Mouse (Mus musculus) CH12.LX (cell line): ENCODE data around the gene Retreg3. TPM values are rescaled to one million over a fixed set of nuclear protein-coding genes. Genes with fewer than 3 reads are reported as not detected.

Experiments
- DNase-seq: peaks from one replicate; pipeline ENCODE4 v3.0.0-alpha.2; 2013; ENCODE audit errors: extremely low read depth
- H3K27ac ChIP-seq: 2 replicates; pipeline ENCODE4 v1.5.1; 2012; ENCODE audit warnings: low read depth, mild to moderate bottlenecking, control low read depth, moderate library complexity; ENCODE audit not compliant: insufficient read depth
- H3K27me3 ChIP-seq: replicated peaks from 2 replicates; pipeline ENCODE3; 2012; ENCODE audit warnings: inconsistent platforms
- H3K36me3 ChIP-seq, 2 experiments: replicated peaks in 1 of 2; 2 replicates each; pipeline versions ENCODE3 to v1.6.1; 2012; ENCODE audit warnings: inconsistent platforms in 1 of 2, low read length in 1 of 2, mild to moderate bottlenecking in 1 of 2, mixed read lengths in 1 of 2, moderate library complexity in 1 of 2; ENCODE audit not compliant: control insufficient read depth in 1 of 2, insufficient read depth in 1 of 2
- H3K4me1 ChIP-seq, 2 experiments: 2 replicates each; pipeline ENCODE4 v1.6.1; 2012; ENCODE audit warnings: inconsistent platforms in 1 of 2, moderate library complexity in 1 of 2; ENCODE audit not compliant: insufficient read depth in 2 of 2, control insufficient read depth in 1 of 2
- H3K4me2 ChIP-seq: 2 replicates; pipeline ENCODE4 v1.6.1; 2012; ENCODE audit warnings: low read depth, mild to moderate bottlenecking, control low read depth; ENCODE audit not compliant: poor library complexity, insufficient read depth, severe bottlenecking
- H3K4me3 ChIP-seq, 3 experiments: fragments of 150-350 bp in 1 of 3; sonication (generic) in 1 of 3; replicated peaks in 1 of 3; 2 replicates each; pipeline versions ENCODE3 to v1.5.1; 2011 to 2012; ENCODE audit warnings: low read depth in 2 of 3, low read length in 2 of 3, mild to moderate bottlenecking in 2 of 3, moderate library complexity in 2 of 3, control low read depth in 1 of 3, improper control_type of control experiment in 1 of 3, inconsistent platforms in 1 of 3, mixed read lengths in 1 of 3; ENCODE audit not compliant: poor library complexity in 1 of 3
- H3K79me2 ChIP-seq: replicated peaks from 2 replicates; pipeline ENCODE4 v1.6.1; 2012; ENCODE audit warnings: mild to moderate bottlenecking, moderate library complexity; ENCODE audit not compliant: control insufficient read depth, poor library complexity, insufficient read depth, severe bottlenecking; ENCODE audit errors: extremely low read depth
- H3K9ac ChIP-seq: 2 replicates; pipeline ENCODE4 v1.6.1; 2012; ENCODE audit warnings: low read depth, mild to moderate bottlenecking, control low read depth, moderate library complexity; ENCODE audit not compliant: insufficient read depth
- H3K9me3 ChIP-seq: replicated peaks from 2 replicates; pipeline ENCODE3; 2012; ENCODE audit warnings: low read length, inconsistent platforms, mixed read lengths
- BHLHE40 ChIP-seq: IDR thresholded peaks from 2 replicates; pipeline ENCODE4 v1.6.1; 2011; ENCODE audit warnings: mild to moderate bottlenecking, low read depth, low read length, improper control_type of control experiment
- CHD1 ChIP-seq: IDR thresholded peaks from 2 replicates; pipeline ENCODE4 v1.6.1; 2012; ENCODE audit warnings: low read depth, low read length, improper control_type of control experiment, inconsistent platforms
- CHD2 ChIP-seq: IDR thresholded peaks from 2 replicates; pipeline ENCODE4 v1.6.1; 2011; ENCODE audit warnings: low read length, improper control_type of control experiment
- CTCF ChIP-seq, 2 experiments: IDR thresholded peaks in 1 of 2; conservative IDR thresholded peaks in 1 of 2; 2 replicates each; pipeline ENCODE4 v1.5.1; 2011 to 2012; ENCODE audit warnings: low read depth in 2 of 2, low read length in 2 of 2, improper control_type of control experiment in 1 of 2, inconsistent platforms in 1 of 2, mild to moderate bottlenecking in 1 of 2, moderate library complexity in 1 of 2
- E2F4 ChIP-seq: IDR thresholded peaks from 2 replicates; pipeline ENCODE4 v1.6.1; 2011; ENCODE audit warnings: low read depth, low read length, improper control_type of control experiment; ENCODE audit not compliant: insufficient replicate concordance
- ELF1 ChIP-seq: IDR thresholded peaks from 2 replicates; pipeline ENCODE4 v1.6.1; 2014; ENCODE audit warnings: low read depth, mild to moderate bottlenecking, inconsistent platforms, low read length, improper control_type of control experiment
- EP300 ChIP-seq: IDR thresholded peaks from 2 replicates; pipeline ENCODE4 v1.6.1; 2011; ENCODE audit warnings: low read length, improper control_type of control experiment
- ETS1 ChIP-seq: conservative IDR thresholded peaks from 2 replicates; pipeline ENCODE4 v1.6.1; 2012; ENCODE audit warnings: low read depth, mild to moderate bottlenecking, inconsistent platforms, low read length, improper control_type of control experiment, moderate library complexity
- GABPA ChIP-seq: IDR thresholded peaks from 2 replicates; pipeline ENCODE4 v1.6.1; 2012; ENCODE audit warnings: low read depth, low read length, improper control_type of control experiment, inconsistent platforms; ENCODE audit not compliant: insufficient replicate concordance
- HCFC1 ChIP-seq: IDR thresholded peaks from 2 replicates; pipeline ENCODE4 v1.6.1; 2012; ENCODE audit warnings: low read depth, mild to moderate bottlenecking, inconsistent platforms, low read length, improper control_type of control experiment
- IRF4 ChIP-seq: IDR thresholded peaks from 2 replicates; pipeline ENCODE4 v1.6.1; 2014; ENCODE audit warnings: low read depth, mild to moderate bottlenecking, inconsistent platforms, low read length, improper control_type of control experiment
- JUN ChIP-seq: IDR thresholded peaks from 2 replicates; pipeline ENCODE4 v1.6.1; 2011; ENCODE audit warnings: low read depth, mild to moderate bottlenecking, low read length, improper control_type of control experiment, moderate library complexity; ENCODE audit not compliant: insufficient read depth
- JUND ChIP-seq: conservative IDR thresholded peaks from 2 replicates; pipeline ENCODE4 v1.6.1; 2011; ENCODE audit warnings: low read depth, low read length, improper control_type of control experiment
- KAT2A ChIP-seq: IDR thresholded peaks from 2 replicates; pipeline ENCODE4 v1.6.1; 2012; ENCODE audit warnings: low read length, improper control_type of control experiment, inconsistent platforms; ENCODE audit not compliant: insufficient replicate concordance
- MAFK ChIP-seq: IDR thresholded peaks from 2 replicates; pipeline ENCODE4 v1.6.1; 2011; ENCODE audit warnings: low read length, improper control_type of control experiment; ENCODE audit not compliant: insufficient replicate concordance
- MAX ChIP-seq: IDR thresholded peaks from 2 replicates; pipeline ENCODE4 v1.6.1; 2011; ENCODE audit warnings: low read length, improper control_type of control experiment
- MAZ ChIP-seq: IDR thresholded peaks from 2 replicates; pipeline ENCODE4 v1.6.1; 2012; ENCODE audit warnings: low read depth, mild to moderate bottlenecking, inconsistent platforms, low read length, improper control_type of control experiment, moderate library complexity
- MEF2A ChIP-seq: IDR thresholded peaks from 2 replicates; pipeline ENCODE4 v1.6.1; 2014; ENCODE audit warnings: low read depth, mild to moderate bottlenecking, inconsistent platforms, low read length, improper control_type of control experiment, borderline replicate concordance
- MXI1 ChIP-seq: IDR thresholded peaks from 2 replicates; pipeline ENCODE4 v1.6.1; 2011; ENCODE audit warnings: mild to moderate bottlenecking, low read depth, low read length, improper control_type of control experiment
- MYC ChIP-seq: IDR thresholded peaks from 2 replicates; pipeline ENCODE4 v1.6.1; 2011; ENCODE audit warnings: low read depth, mild to moderate bottlenecking, improper control_type of control experiment, low read length
- NELFE ChIP-seq: IDR thresholded peaks from 2 replicates; pipeline ENCODE4 v1.6.1; 2011; ENCODE audit warnings: low read depth, low read length, improper control_type of control experiment
- NRF1 ChIP-seq: IDR thresholded peaks from 2 replicates; pipeline ENCODE4 v1.6.1; 2014; ENCODE audit warnings: low read depth, mild to moderate bottlenecking, inconsistent platforms, low read length, improper control_type of control experiment, moderate library complexity
- PAX5 ChIP-seq: IDR thresholded peaks from 2 replicates; pipeline ENCODE4 v1.6.1; 2012; ENCODE audit warnings: low read length, inconsistent platforms, mixed read lengths
- POLR2A ChIP-seq: IDR thresholded peaks from 2 replicates; pipeline ENCODE4 v1.6.1; 2011; ENCODE audit warnings: low read depth, mild to moderate bottlenecking, improper control_type of control experiment, low read length
- POLR2AphosphoS2 ChIP-seq: IDR thresholded peaks from 2 replicates; pipeline ENCODE4 v1.6.1; 2011; ENCODE audit warnings: low read depth, low read length, improper control_type of control experiment
- RAD21 ChIP-seq: IDR thresholded peaks from 2 replicates; pipeline ENCODE4 v1.6.1; 2011; ENCODE audit warnings: low read depth, mild to moderate bottlenecking, low read length, improper control_type of control experiment, moderate library complexity
- RCOR1 ChIP-seq: conservative IDR thresholded peaks from 2 replicates; pipeline ENCODE4 v1.6.1; 2012; ENCODE audit warnings: low read depth, mild to moderate bottlenecking, inconsistent platforms, low read length, improper control_type of control experiment
- SIN3A ChIP-seq: IDR thresholded peaks from 2 replicates; pipeline ENCODE4 v1.6.1; 2012; ENCODE audit warnings: low read length, improper control_type of control experiment, inconsistent platforms
- SMC3 ChIP-seq: IDR thresholded peaks from 2 replicates; pipeline ENCODE4 v1.6.1; 2011; ENCODE audit warnings: low read depth, low read length, improper control_type of control experiment
- TBP ChIP-seq: conservative IDR thresholded peaks from 2 replicates; pipeline ENCODE4 v1.6.1; 2011; ENCODE audit warnings: low read depth, low read length, improper control_type of control experiment
- TCF12 ChIP-seq: IDR thresholded peaks from 2 replicates; pipeline ENCODE4 v1.6.1; 2014; ENCODE audit warnings: low read depth, mild to moderate bottlenecking, inconsistent platforms, low read length, improper control_type of control experiment
- UBTF ChIP-seq: IDR thresholded peaks from 2 replicates; pipeline ENCODE4 v1.6.1; 2012; ENCODE audit warnings: low read depth, mild to moderate bottlenecking, inconsistent platforms, low read length, improper control_type of control experiment, moderate library complexity
- USF1 ChIP-seq: IDR thresholded peaks from 2 replicates; pipeline ENCODE4 v1.6.1; 2014; ENCODE audit warnings: low read depth, mild to moderate bottlenecking, inconsistent platforms, low read length, improper control_type of control experiment
- USF2 ChIP-seq: conservative IDR thresholded peaks from 2 replicates; pipeline ENCODE4 v1.6.1; 2011; ENCODE audit warnings: low read depth, low read length, improper control_type of control experiment
- ZC3H11A ChIP-seq: IDR thresholded peaks from 2 replicates; pipeline ENCODE4 v1.6.1; 2012; ENCODE audit warnings: low read depth, mild to moderate bottlenecking, inconsistent platforms, low read length, improper control_type of control experiment
- ZKSCAN1 ChIP-seq: IDR thresholded peaks from 2 replicates; pipeline ENCODE4 v1.6.1; 2012; ENCODE audit warnings: low read depth, inconsistent platforms, low read length, improper control_type of control experiment, borderline replicate concordance
- ZMIZ1 ChIP-seq: IDR thresholded peaks from 2 replicates; pipeline ENCODE4 v1.6.1; 2012; ENCODE audit warnings: low read depth, mild to moderate bottlenecking, inconsistent platforms, low read length, improper control_type of control experiment
- ZNF384 ChIP-seq: IDR thresholded peaks from 2 replicates; pipeline ENCODE4 v1.6.1; 2012; ENCODE audit warnings: low read depth, low read length, improper control_type of control experiment, inconsistent platforms
- dilution Hi-C: fragments of 300-500 bp; cut with MboI; formaldehyde crosslinking; loops from 2 replicates; pipeline ENCODE4 v1.14.3; 2020; ENCODE audit warnings: low sequenced_read_pairs; ENCODE audit not compliant: extremely low pct_unique_long_range_greater_than_20kb, extremely low pct_ligation_motif_present
- in situ Hi-C: fragments of 300-500 bp; cut with MboI; formaldehyde crosslinking; loops from 3 replicates; pipeline ENCODE4 v1.14.3; 2019; ENCODE audit warnings: low sequenced_read_pairs, low pct_ligation_motif_present, low pct_unique_long_range_greater_than_20kb, mixed read lengths
- polyA plus RNA-seq: library from polyadenylated mRNA; unstranded; fragments of >175 nt; gene quantifications from 2 replicates; pipeline ENCODE4 v1.2.1, GENCODE M21; 2012; ENCODE audit warnings: low read depth; ENCODE audit not compliant: insufficient read length
- total RNA-seq, 2 experiments: library from RNA; depleted of rRNA; stranded (reverse); fragments of 300-350 nt in 1 of 2; fragments of >200 nt in 1 of 2; gene quantifications; 2 replicates each; pipeline ENCODE4 v1.2.3; 2012 to 2014

The Retreg3 gene
- total and polyA plus RNA-seq, 3 experiments: 48.2 to 55.9 (median 54.3) TPM

GRCm38 (mm10) chr11:101112186-101112585 lies 7.5 kb downstream of the Retreg3 start (continued):
- no peak for TF ChIP-seq USF1

DNA sequence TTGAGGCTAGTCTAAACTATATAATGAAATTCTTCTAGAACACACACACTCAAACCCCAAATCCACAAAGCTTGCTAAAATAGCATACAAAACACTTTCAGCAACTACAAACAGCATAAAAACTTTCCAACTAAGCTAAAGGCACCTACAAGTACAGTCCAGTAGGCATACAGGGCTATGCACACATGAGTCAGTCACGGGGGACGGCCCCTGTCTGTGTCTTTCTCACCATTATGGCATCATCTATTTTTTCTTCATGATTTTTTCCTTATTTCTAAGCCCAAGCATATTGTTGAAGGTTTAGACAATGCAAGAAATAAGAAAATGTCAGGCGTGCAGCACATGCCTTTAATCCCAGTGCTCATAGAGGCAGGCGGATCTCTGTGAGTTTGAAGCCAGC lies 8.5 kb downstream of the Retreg3 start:
- Histone ChIP-seq H3K9me3 (peaks cover 13% of the 10 kb centered on the region), H3K4me2 (peak overlapping the region; percentile 70), H3K27me3 (no peaks in the 10 kb centered on the region), H3K9ac (peak overlapping the region; percentile 46), H3K4me3 (no peak overlapping the region), H3K4me1 (peaks cover 16 to 65% of the 10 kb centered on the region in 2 experiments), H3K79me2 (peaks cover 91% of the 10 kb centered on the region)
- peak; percentile 76 for DNase-seq
- dilution Hi-C loops: no loop called here
- TF ChIP-seq BHLHE40: peak; percentile 85
- TF ChIP-seq NELFE: no peak
- no peak for TF ChIP-seq UBTF
- TF ChIP-seq MYC: no peak; the same call in 1 of the 2 replicates
- TF ChIP-seq POLR2AphosphoS2: no peak
- TF ChIP-seq EP300: peak; percentile 55
- TF ChIP-seq USF1: no peak
- TF ChIP-seq MAX: peak; percentile 56; the same call in 1 of the 2 replicates
- no peak for TF ChIP-seq KAT2A
- TF ChIP-seq CHD2: no peak
- TF ChIP-seq CTCF (conservative IDR thresholded peaks at IDR 0.05 in 1 of 2, IDR thresholded peaks at IDR 0.05 in 1 of 2; ENCODE audit: low read depth in 2 of 2, low read length in 2 of 2): no peak
- TF ChIP-seq PAX5: no peak
- peak; percentile 59; the same call in 1 of the 2 replicates for TF ChIP-seq ZMIZ1
- no peak for TF ChIP-seq HCFC1
- no peak; the same call in 1 of the 2 replicates for TF ChIP-seq RCOR1
- no peak for TF ChIP-seq MAFK
- TF ChIP-seq MAZ: no peak
- TF ChIP-seq POLR2A: no peak
- TF ChIP-seq USF2: no peak
- no peak for TF ChIP-seq CHD1
- no peak for TF ChIP-seq NRF1
- no peak for TF ChIP-seq IRF4
- TF ChIP-seq MXI1: no peak
- no peak for TF ChIP-seq JUND
- no peak for TF ChIP-seq GABPA
- no peak for TF ChIP-seq ZKSCAN1
- no peak for TF ChIP-seq SMC3
- TF ChIP-seq SIN3A: no peak
- TF ChIP-seq ZNF384: peak; percentile 41
- TF ChIP-seq TCF12: no peak
- TF ChIP-seq E2F4: no peak
- no peak for TF ChIP-seq TBP
- TF ChIP-seq MEF2A: peak; percentile 79; the same call in 1 of the 2 replicates
- peak; percentile 42; the same call in 1 of the 2 replicates for TF ChIP-seq ETS1
- TF ChIP-seq JUN: no peak
- no peak for TF ChIP-seq RAD21
- TF ChIP-seq ELF1: no peak; the same call in 1 of the 2 replicates
- no peak for TF ChIP-seq ZC3H11A
- TF ChIP-seq, all 38 proteins: peak for 7
- in situ Hi-C loops: no loop called here
- H3K27ac ChIP-seq: peak overlapping the region; percentile 76
- peaks cover 15 to 61% of the 10 kb centered on the region in 2 experiments for H3K36me3 ChIP-seq
